Mouse (Mus musculus) G1E-ER4 (cell line): ENCODE measurements around the gene Bean1. TPM values are rescaled to one million over a fixed set of nuclear protein-coding genes. Genes with fewer than 3 reads are reported as not detected.
A peak's percentile ranks its signal among the peaks of the same experiment; 100 is the strongest.

ENCODE experiments used
- GATA1 ChIP-seq: IDR thresholded peaks from one replicate; pipeline ENCODE4 v1.8.0; 2012; ENCODE audit warnings: low read length, inconsistent platforms
- polyA plus RNA-seq: library from polyadenylated mRNA; stranded (reverse); fragments of >175 nt; gene quantifications from 2 replicates; pipeline ENCODE4 v1.2.3, GENCODE M21; 2012

Gene Bean1
- polyA plus RNA-seq, 1 experiment: not detected

GRCm38 (mm10) chr8:104199802-104200201, 29.6 kb downstream of the Bean1 start:
- no peak for TF ChIP-seq GATA1

- TF ChIP-seq GATA1: no peak
Observed at GRCm38 (mm10) chr8:104201622-104202021, 31.4 kb downstream of the Bean1 start.

GRCm38 (mm10) chr8:104202320-104202719, 32.1 kb downstream of the Bean1 start:
- TF ChIP-seq GATA1: no peak

- no peak for TF ChIP-seq GATA1
Observed at GRCm38 (mm10) chr8:104205292-104205691, 35.0 kb downstream of the Bean1 start.

- no peak for TF ChIP-seq GATA1
Observed at GRCm38 (mm10) chr8:104217601-104218000, 47.4 kb downstream of the Bean1 start.

- TF ChIP-seq GATA1: no peak
Observed at GRCm38 (mm10) chr8:104219079-104219478, 48.8 kb downstream of the Bean1 start.

GRCm38 (mm10) chr8:104219806-104220205, 49.6 kb downstream of the Bean1 start:
- TF ChIP-seq GATA1: no peak

GRCm38 (mm10) chr8:104227048-104227447, 56.8 kb downstream of the Bean1 start:
- no peak for TF ChIP-seq GATA1

GRCm38 (mm10) chr8:104230377-104230776, 60.1 kb downstream of the Bean1 start:
- TF ChIP-seq GATA1: peak; percentile 94

GRCm38 (mm10) chr8:104232039-104232438, 61.8 kb downstream of the Bean1 start:
- TF ChIP-seq GATA1: no peak

- no peak for TF ChIP-seq GATA1
Observed at GRCm38 (mm10) chr8:104232919-104233318, 62.7 kb downstream of the Bean1 start.

GRCm38 (mm10) chr8:104234573-104234972, 64.3 kb downstream of the Bean1 start:
- TF ChIP-seq GATA1: no peak

- TF ChIP-seq GATA1: peak; percentile 78
Observed at GRCm38 (mm10) chr8:104239418-104239861, 69.2 kb downstream of the Bean1 start.

GRCm38 (mm10) chr8:104242038-104242644, 71.9 kb downstream of the Bean1 start:
- TF ChIP-seq GATA1: peak; percentile 84

GRCm38 (mm10) chr8:104246621-104247020, 76.4 kb downstream of the Bean1 start:
- TF ChIP-seq GATA1: no peak

- TF ChIP-seq GATA1: no peak
Observed at GRCm38 (mm10) chr8:104247054-104247907, 77.0 kb downstream of the Bean1 start.

GRCm38 (mm10) chr8:104247908-104248275, 77.7 kb downstream of the Bean1 start:
- TF ChIP-seq GATA1: no peak

- TF ChIP-seq GATA1: no peak
Observed at GRCm38 (mm10) chr8:104248276-104248675, 78.0 kb downstream of the Bean1 start, which contains the start of gene Tk2. Gene Tk2 (minus strand): TSS chr8:104248558.
